Mouse (Mus musculus): ENCODE measurements around the gene Setd3. TPM values are rescaled to one million over a fixed set of nuclear protein-coding genes. Genes with fewer than 3 reads are reported as not detected.

Gene Setd3
- total and polyA plus RNA-seq, 3 experiments = 18.8 to 114 (median 95.0) TPM

GRCm38 (mm10) chr12:108145198-108145597, 33.9 kb downstream of the Setd3 start:
- H3K4me3 ChIP-seq (ENCODE audit: low read depth, low read length) = no peak overlapping the region
- peaks cover 14% of the 10 kb centered on the region for H3K4me1 ChIP-seq (ENCODE audit: insufficient read depth, low read depth, low read length)
- no peak for DNase-seq (ENCODE audit: low spot score)
- no peaks in the 10 kb centered on the region for H3K9me3 ChIP-seq (replicated peaks)
- H3K36me3 ChIP-seq (replicated peaks) = peaks cover 85% of the 10 kb centered on the region
- no peaks in the 10 kb centered on the region for H3K27me3 ChIP-seq (ENCODE audit: insufficient read depth, low read length)
- ATAC-seq (ENCODE audit: extremely low read depth, insufficient number of reproducible peaks, low FRiP score, poor library complexity, severe bottlenecking) = no peak
- TF ChIP-seq CTCF (IDR thresholded peaks at IDR 0.05; ENCODE audit: low read depth, low read length) (no peak), GATA1 (IDR thresholded peaks at IDR 0.05; ENCODE audit: borderline replicate concordance, low read length) (no peak), GATA2 (IDR thresholded peaks at IDR 0.05; ENCODE audit: borderline replicate concordance, low read depth, low read length) (no peak), TAL1 (conservative IDR thresholded peaks at IDR 0.05; ENCODE audit: low read depth, low read length) (no peak), POLR2AphosphoS5 (IDR thresholded peaks at IDR 0.05; ENCODE audit: insufficient replicate concordance, low read depth, low read length) (no peak)

DNA sequence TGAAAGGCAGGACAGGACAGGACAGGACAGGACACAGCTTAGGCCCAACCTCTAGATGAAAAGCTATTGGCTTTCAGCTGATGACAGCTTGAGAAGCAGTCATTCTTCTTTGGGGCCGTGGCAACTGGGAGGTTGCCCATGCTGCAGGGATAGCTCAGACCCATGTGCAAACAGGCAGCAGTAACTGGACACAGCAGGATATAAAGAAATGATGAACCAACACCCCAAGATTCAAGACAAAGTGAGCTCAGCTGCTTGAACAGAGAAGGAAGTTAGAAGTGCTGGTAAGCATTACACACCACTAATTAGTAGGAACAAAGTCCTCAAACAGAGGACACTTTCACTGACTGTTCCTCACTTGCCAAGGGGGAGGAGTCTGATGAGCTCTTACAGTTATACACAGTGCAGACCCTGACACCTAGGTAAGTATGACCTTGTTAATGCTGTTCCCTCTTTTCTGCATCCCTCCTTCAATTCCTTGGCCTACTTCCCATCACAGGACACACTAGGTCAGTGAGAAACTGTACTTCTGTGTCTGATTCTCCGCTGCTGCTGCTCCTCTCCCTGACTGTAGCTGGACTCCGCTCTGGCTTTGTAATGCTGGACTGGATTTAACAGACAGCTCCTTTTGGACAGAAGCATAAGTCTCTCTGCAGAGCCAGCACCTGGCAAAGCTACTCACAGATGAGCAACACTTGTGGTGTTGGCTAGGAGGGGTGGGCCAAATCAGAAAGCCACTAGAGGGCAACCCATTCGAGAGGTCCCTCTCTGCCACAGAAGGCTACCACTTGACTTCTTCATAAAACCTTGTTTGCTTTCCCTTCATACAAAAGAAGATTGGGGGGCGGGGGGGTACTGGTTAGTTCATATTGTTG, 35.3 kb downstream of the Setd3 start:
- Histone ChIP-seq H3K36me3 (replicated peaks) (peaks cover 83% of the 10 kb centered on the region), H3K4me3 (ENCODE audit: low read depth, low read length) (no peak overlapping the region), H3K9me3 (replicated peaks) (no peaks in the 10 kb centered on the region), H3K4me1 (ENCODE audit: insufficient read depth, low read depth, low read length) (peaks cover 17% of the 10 kb centered on the region), H3K27me3 (ENCODE audit: insufficient read depth, low read length) (no peaks in the 10 kb centered on the region)
- no peak for DNase-seq (ENCODE audit: low spot score)
- TF ChIP-seq GATA2 (IDR thresholded peaks at IDR 0.05; ENCODE audit: borderline replicate concordance, low read depth, low read length) (no peak), CTCF (IDR thresholded peaks at IDR 0.05; ENCODE audit: low read depth, low read length) (no peak), TAL1 (conservative IDR thresholded peaks at IDR 0.05; ENCODE audit: low read depth, low read length) (no peak), POLR2AphosphoS5 (IDR thresholded peaks at IDR 0.05; ENCODE audit: insufficient replicate concordance, low read depth, low read length) (no peak), GATA1 (IDR thresholded peaks at IDR 0.05; ENCODE audit: borderline replicate concordance, low read length) (no peak)
- peak; percentile 25; the same call in 1 of the 2 replicates for ATAC-seq (ENCODE audit: extremely low read depth, insufficient number of reproducible peaks, low FRiP score, poor library complexity, severe bottlenecking)

GRCm38 (mm10) chr12:108135610-108136208, 43.4 kb downstream of the Setd3 start:
- DNase-seq (ENCODE audit: low spot score) = no peak
- TF ChIP-seq GATA1 (IDR thresholded peaks at IDR 0.05; ENCODE audit: borderline replicate concordance, low read length) (no peak), POLR2AphosphoS5 (IDR thresholded peaks at IDR 0.05; ENCODE audit: insufficient replicate concordance, low read depth, low read length) (no peak), TAL1 (conservative IDR thresholded peaks at IDR 0.05; ENCODE audit: low read depth, low read length) (no peak), GATA2 (IDR thresholded peaks at IDR 0.05; ENCODE audit: borderline replicate concordance, low read depth, low read length) (no peak), CTCF (IDR thresholded peaks at IDR 0.05; ENCODE audit: low read depth, low read length) (no peak)
- no peak for ATAC-seq (ENCODE audit: extremely low read depth, insufficient number of reproducible peaks, low FRiP score, poor library complexity, severe bottlenecking)
- no peak overlapping the region for H3K4me3 ChIP-seq (ENCODE audit: low read depth, low read length)
- H3K9me3 ChIP-seq (replicated peaks) = peaks cover 2% of the 10 kb centered on the region; the same call in 1 of the 2 replicates
- peaks cover 91% of the 10 kb centered on the region for H3K36me3 ChIP-seq (replicated peaks)
- no peaks in the 10 kb centered on the region for H3K27me3 ChIP-seq (ENCODE audit: insufficient read depth, low read length)
- peaks cover 8% of the 10 kb centered on the region for H3K4me1 ChIP-seq (ENCODE audit: insufficient read depth, low read depth, low read length)

DNA sequence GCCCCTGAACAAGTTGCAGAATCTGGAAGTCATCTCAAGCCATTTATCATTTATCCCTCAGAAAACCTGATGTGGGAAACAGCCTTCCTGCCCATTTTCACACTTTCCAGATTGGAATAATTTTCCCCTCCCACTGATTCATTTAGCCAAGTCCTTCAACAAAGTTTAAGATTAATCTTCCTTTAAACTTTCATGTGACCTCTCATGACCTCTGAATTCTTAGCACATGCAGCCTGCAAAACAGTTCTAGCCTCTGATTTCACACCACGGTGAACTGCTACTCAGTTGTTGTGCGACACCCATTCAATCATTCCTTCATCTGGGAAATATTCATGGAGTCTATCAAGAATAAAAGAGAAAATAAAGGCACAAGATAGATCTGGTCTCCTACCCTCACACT, 45.9 kb downstream of the Setd3 start:
- peaks cover 3% of the 10 kb centered on the region; the same call in 1 of the 2 replicates for H3K9me3 ChIP-seq (replicated peaks)
- TF ChIP-seq POLR2AphosphoS5 (IDR thresholded peaks at IDR 0.05; ENCODE audit: insufficient replicate concordance, low read depth, low read length) (no peak), GATA1 (IDR thresholded peaks at IDR 0.05; ENCODE audit: borderline replicate concordance, low read length) (no peak), CTCF (IDR thresholded peaks at IDR 0.05; ENCODE audit: low read depth, low read length) (no peak)
- ATAC-seq (ENCODE audit: extremely low read depth, insufficient number of reproducible peaks, low FRiP score, poor library complexity, severe bottlenecking) (no peak), DNase-seq (ENCODE audit: low spot score) (no peak)
- no peak overlapping the region for H3K4me3 ChIP-seq (ENCODE audit: low read depth, low read length)
- H3K4me1 ChIP-seq (ENCODE audit: insufficient read depth, low read depth, low read length) = no peaks in the 10 kb centered on the region
- H3K36me3 ChIP-seq (replicated peaks) = peaks cover 96% of the 10 kb centered on the region
- H3K27me3 ChIP-seq (ENCODE audit: insufficient read depth, low read length) = no peaks in the 10 kb centered on the region

- no peak for ATAC-seq (ENCODE audit: extremely low read depth, insufficient number of reproducible peaks, low FRiP score, poor library complexity, severe bottlenecking)
- Histone ChIP-seq H3K36me3 (replicated peaks) (peaks cover 96% of the 10 kb centered on the region), H3K4me1 (ENCODE audit: insufficient read depth, low read depth, low read length) (no peaks in the 10 kb centered on the region), H3K4me3 (ENCODE audit: low read depth, low read length) (no peak overlapping the region), H3K9me3 (replicated peaks) (peaks cover 3% of the 10 kb centered on the region; the same call in 1 of the 2 replicates), H3K27me3 (ENCODE audit: insufficient read depth, low read length) (no peaks in the 10 kb centered on the region)
- DNase-seq (ENCODE audit: low spot score) = no peak
- TF ChIP-seq GATA1 (IDR thresholded peaks at IDR 0.05; ENCODE audit: borderline replicate concordance, low read length) = no peak
- no peak for TF ChIP-seq GATA2 (IDR thresholded peaks at IDR 0.05; ENCODE audit: borderline replicate concordance, low read depth, low read length)
- no peak for TF ChIP-seq CTCF (IDR thresholded peaks at IDR 0.05; ENCODE audit: low read depth, low read length)
- TF ChIP-seq POLR2AphosphoS5 (IDR thresholded peaks at IDR 0.05; ENCODE audit: insufficient replicate concordance, low read depth, low read length) = no peak
- no peak for TF ChIP-seq TAL1 (conservative IDR thresholded peaks at IDR 0.05; ENCODE audit: low read depth, low read length)
Observed at GRCm38 (mm10) chr12:108132450-108133070, 46.6 kb downstream of the Setd3 start.

GRCm38 (mm10) chr12:108121288-108121687, 57.8 kb downstream of the Setd3 start:
- DNase-seq (ENCODE audit: low spot score) (peak; percentile 32), ATAC-seq (ENCODE audit: extremely low read depth, insufficient number of reproducible peaks, low FRiP score, poor library complexity, severe bottlenecking) (peak; percentile 67)
- no peaks in the 10 kb centered on the region for H3K27me3 ChIP-seq (ENCODE audit: insufficient read depth, low read length)
- H3K36me3 ChIP-seq (replicated peaks) = peaks cover 68% of the 10 kb centered on the region
- no peak for TF ChIP-seq GATA2 (IDR thresholded peaks at IDR 0.05; ENCODE audit: borderline replicate concordance, low read depth, low read length)
- TF ChIP-seq TAL1 (conservative IDR thresholded peaks at IDR 0.05; ENCODE audit: low read depth, low read length) = no peak
- peak; percentile 62 for TF ChIP-seq CTCF (IDR thresholded peaks at IDR 0.05; ENCODE audit: low read depth, low read length)
- H3K9me3 ChIP-seq (replicated peaks) = no peaks in the 10 kb centered on the region
- H3K4me3 ChIP-seq (ENCODE audit: low read depth, low read length) = no peak overlapping the region
- no peaks in the 10 kb centered on the region; the same call in 1 of the 2 replicates for H3K4me1 ChIP-seq (ENCODE audit: insufficient read depth, low read depth, low read length)
